Mouse (Mus musculus) R1 (cell line): ENCODE measurements around the gene Carm1.
"Not testable (repeated sequence)": the region's sequence is repeated elsewhere in the genome, so short reads cannot be mapped to it uniquely, and the experiment has no call there.

ENCODE experiments used
- DNase-seq: peaks from one replicate; pipeline ENCODE4 v3.0.0-alpha.2; 2018; ENCODE audit warnings: low read depth, low spot score

Carm1 gene

GRCm38 (mm10) chr9:21575253-21575652 lies 28.6 kb downstream of the Carm1 start:
- no peak for DNase-seq

GRCm38 (mm10) chr9:21576286-21576685 lies 29.6 kb downstream of the Carm1 start:
- DNase-seq: no peak

GRCm38 (mm10) chr9:21578226-21578625 lies 31.5 kb downstream of the Carm1 start:
- DNase-seq: no peak

GRCm38 (mm10) chr9:21585401-21585800 lies 38.7 kb downstream of the Carm1 start:
- no peak for DNase-seq

GRCm38 (mm10) chr9:21587678-21588349 lies 41.1 kb downstream of the Carm1 start:
- no peak for DNase-seq

- no peak for DNase-seq
Measured at GRCm38 (mm10) chr9:21588350-21588749, 41.7 kb downstream of the Carm1 start.

- no peak for DNase-seq
Measured at GRCm38 (mm10) chr9:21589538-21589937, 42.8 kb downstream of the Carm1 start.

GRCm38 (mm10) chr9:21591127-21591830 lies 44.6 kb downstream of the Carm1 start:
- DNase-seq: no peak

GRCm38 (mm10) chr9:21591831-21592702 lies 45.4 kb downstream of the Carm1 start:
- DNase-seq: no peak

- peak; percentile 99 for DNase-seq
Measured at GRCm38 (mm10) chr9:21592703-21593121, 46.0 kb downstream of the Carm1 start, which contains the start of the genes Timm29 and Yipf2. Gene Timm29, plus strand, starts transcription at chr9:21592722. Gene Yipf2, minus strand, starts transcription at chr9:21592828.

GRCm38 (mm10) chr9:21593122-21593721 lies 46.5 kb downstream of the Carm1 start:
- peak; percentile 52 for DNase-seq

GRCm38 (mm10) chr9:21594350-21594749 lies 47.7 kb downstream of the Carm1 start:
- DNase-seq: not testable (repeated sequence)

- no peak for DNase-seq
Measured at GRCm38 (mm10) chr9:21594838-21595237, 48.1 kb downstream of the Carm1 start.

- peak; percentile 65 for DNase-seq
Measured at GRCm38 (mm10) chr9:21598198-21598597, 51.5 kb downstream of the Carm1 start.

- DNase-seq: no peak
Measured at GRCm38 (mm10) chr9:21600186-21600585, 53.5 kb downstream of the Carm1 start.

- no peak for DNase-seq
Measured at GRCm38 (mm10) chr9:21601073-21601472, 54.4 kb downstream of the Carm1 start.

GRCm38 (mm10) chr9:21601722-21602399 lies 55.2 kb downstream of the Carm1 start:
- peak; percentile 90 for DNase-seq

GRCm38 (mm10) chr9:21604119-21604518 lies 57.4 kb downstream of the Carm1 start:
- DNase-seq: no peak

GRCm38 (mm10) chr9:21605865-21606264 lies 59.2 kb downstream of the Carm1 start:
- peak; percentile 65 for DNase-seq

GRCm38 (mm10) chr9:21606648-21607047 lies 60.0 kb downstream of the Carm1 start:
- DNase-seq: no peak

- DNase-seq: no peak
Measured at GRCm38 (mm10) chr9:21609861-21610260, 63.2 kb downstream of the Carm1 start.
